Mouse (Mus musculus) gastrocnemius, postnatal 10 days (tissue): ENCODE results near the gene Bcar1. TPM values are rescaled to one million over a fixed set of nuclear protein-coding genes. Genes with fewer than 3 reads are reported as not detected.
A peak's percentile ranks its signal among the peaks of the same experiment; 100 is the strongest.

Source experiments
- DNase-seq: peaks from one replicate; pipeline ENCODE4 v3.0.0; 2021; ENCODE audit warnings: mixed read lengths
- microRNA-seq, 2 experiments: library from miRNA; unstranded; fragments of <30 nt; microRNA quantifications; one replicate each; pipeline ENCODE4 v1.2.0; 2021
- total RNA-seq, 2 experiments: library from RNA; stranded (reverse); gene quantifications; 2 replicates each; pipeline ENCODE4 v1.2.3; 2021

Gene Bcar1
- total RNA-seq, 2 experiments from 2014 or later, result 22.3 to 27.1 TPM

- DNase-seq, result peak; percentile 57
Measured at GRCm38 (mm10) chr8:111678111-111678510, 65.5 kb downstream of the Bcar1 start.

DNA sequence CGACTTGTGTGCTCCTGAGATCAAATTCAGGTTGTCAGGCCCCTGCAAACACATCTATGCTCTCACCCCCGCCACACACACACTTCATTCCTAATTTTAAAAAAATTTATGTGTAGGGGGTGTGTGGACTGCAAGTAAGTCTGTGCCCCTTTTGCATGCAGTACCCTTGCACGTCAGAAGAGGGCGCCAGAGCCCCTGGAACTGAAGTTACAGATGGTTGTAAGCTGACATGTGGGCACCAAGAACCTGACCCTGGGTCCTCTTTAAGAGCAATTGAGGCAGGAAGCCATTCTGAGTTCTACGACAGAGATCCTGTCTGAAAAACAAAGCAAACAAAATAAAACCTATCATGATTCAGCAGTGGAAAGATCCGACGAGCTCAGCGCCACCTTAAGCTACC lies 67.4 kb downstream of the Bcar1 start:
- no peak for DNase-seq

- no peak for DNase-seq
Measured at GRCm38 (mm10) chr8:111666751-111667150, 76.9 kb downstream of the Bcar1 start.

- DNase-seq, result peak; percentile 83
Measured at GRCm38 (mm10) chr8:111662473-111662872, 81.1 kb downstream of the Bcar1 start.

Small RNA genes within 50 kb of the gene (microRNA-seq; reads per million reads assigned to microRNA genes)
- 0 reads per million in 2 experiments for gene Mir7076

Other genes starting within 250 kb of the Bcar1 start
- 10 to 100 TPM in 1 of 2 experiments, 1 to 10 TPM in 1; 9.7 to 11.5 TPM for gene Wdr59, start 221.7 kb downstream of the Bcar1 start, total RNA-seq
- gene Znrf1, start 207.7 kb downstream of the Bcar1 start, total RNA-seq, result 10 to 100 TPM; 58.7 to 68.7 TPM
- gene Ldhd, start 113.4 kb downstream of the Bcar1 start, total RNA-seq, result 1 to 10 TPM; 7.9 to 8.2 TPM
- gene Zfp1, start 100.4 kb downstream of the Bcar1 start, total RNA-seq, result 10 to 100 TPM in 1 of 2 experiments, 1 to 10 TPM in 1; 7.7 to 11.6 TPM
- gene Ctrb1, start 52.8 kb downstream of the Bcar1 start, total RNA-seq, result not detected
- gene Cfdp1, start 110.5 kb upstream of the Bcar1 start, total RNA-seq, result 10 to 100 TPM; 33.3 to 43.3 TPM
- gene Tmem170, start 132.9 kb upstream of the Bcar1 start, total RNA-seq, result 1 to 10 TPM; 1.8 to 2.3 TPM
- 1 to 10 TPM; 2.8 to 3.3 TPM for gene Chst5, start 166.6 kb upstream of the Bcar1 start, total RNA-seq
- gene Tmem231, start 190.1 kb upstream of the Bcar1 start, total RNA-seq, result 1 to 10 TPM; 1.6 to 1.9 TPM
- 10 to 100 TPM; 74.8 to 81.4 TPM for gene Gabarapl2, start 196.9 kb upstream of the Bcar1 start, total RNA-seq
- 1 to 10 TPM; 1.4 to 2.1 TPM for gene Adat1, start 248.5 kb upstream of the Bcar1 start, total RNA-seq